Mouse (Mus musculus): ENCODE results near the gene Bcr. TPM values are rescaled to one million over a fixed set of nuclear protein-coding genes. Genes with fewer than 3 reads are reported as not detected.
A peak's percentile ranks its signal among the peaks of the same experiment; 100 is the strongest.

The Bcr gene
- total RNA-seq, 2 experiments from 2014 or later: 73.1 to 76.3 TPM

- intact Hi-C loops (cut with DNase I): loop anchor here (1.0 to 5.0 kb wide), 2 partner anchors 92 to 219 kb away; no protein-coding TSS in a partner anchor
- DNase-seq (ENCODE audit: extremely low spot score in 1 of 2, low spot score in 2 of 2): peak; percentile 70 to 87
Observed at GRCm38 (mm10) chr10:75151311-75151710, 90.9 kb downstream of the Bcr start.

GRCm38 (mm10) chr10:75156835-75157234 is 96.4 kb downstream of the Bcr start:
- DNase-seq (ENCODE audit: extremely low spot score in 1 of 2, low spot score in 2 of 2): no peak
- intact Hi-C loops (cut with DNase I): no loop called here

- intact Hi-C loops (cut with DNase I): no loop called here
- no peak for DNase-seq (ENCODE audit: extremely low spot score in 1 of 2, low spot score in 2 of 2)
Observed at GRCm38 (mm10) chr10:75157713-75158112, 97.3 kb downstream of the Bcr start.

GRCm38 (mm10) chr10:75158356-75158755 is 98.0 kb downstream of the Bcr start:
- intact Hi-C loops (cut with DNase I): no loop called here

GRCm38 (mm10) chr10:75160171-75160900 is 99.9 kb downstream of the Bcr start:
- DNase-seq (ENCODE audit: extremely low spot score in 1 of 2, low spot score in 2 of 2): no peak
- intact Hi-C loops (cut with DNase I): no loop called here

More at GRCm38 (mm10) chr10:75158356-75158755, 98.0 kb downstream of the Bcr start:
- no peak for DNase-seq (ENCODE audit: extremely low spot score in 1 of 2, low spot score in 2 of 2)

GRCm38 (mm10) chr10:75165825-75166481 is 105.6 kb downstream of the Bcr start:
- no peak for DNase-seq (ENCODE audit: extremely low spot score in 1 of 2, low spot score in 2 of 2)
- intact Hi-C loops (cut with DNase I): no loop called here

- intact Hi-C loops (cut with DNase I): no loop called here
- DNase-seq (ENCODE audit: extremely low spot score in 1 of 2, low spot score in 2 of 2): no peak
Observed at GRCm38 (mm10) chr10:75166601-75167000, 106.2 kb downstream of the Bcr start.

- intact Hi-C loops (cut with DNase I): no loop called here
- peak in 1 of 2 experiments; percentile 61 for DNase-seq (ENCODE audit: extremely low spot score in 1 of 2, low spot score in 2 of 2)
Observed at GRCm38 (mm10) chr10:75170207-75170850, 109.9 kb downstream of the Bcr start.

- no peak for DNase-seq (ENCODE audit: extremely low spot score in 1 of 2, low spot score in 2 of 2)
- intact Hi-C loops (cut with DNase I): no loop called here
Observed at GRCm38 (mm10) chr10:75173056-75173455, 112.7 kb downstream of the Bcr start.

- peak in 1 of 2 experiments; percentile 67 for DNase-seq (ENCODE audit: extremely low spot score in 1 of 2, low spot score in 2 of 2)
- intact Hi-C loops (cut with DNase I): no loop called here
Observed at GRCm38 (mm10) chr10:75173712-75174111, 113.3 kb downstream of the Bcr start.

- intact Hi-C loops (cut with DNase I): no loop called here
- peak in 1 of 2 experiments; percentile 68 for DNase-seq (ENCODE audit: extremely low spot score in 1 of 2, low spot score in 2 of 2)
Observed at GRCm38 (mm10) chr10:75176494-75176893, 116.1 kb downstream of the Bcr start.

GRCm38 (mm10) chr10:75178911-75179310 is 118.5 kb downstream of the Bcr start:
- DNase-seq (ENCODE audit: extremely low spot score in 1 of 2, low spot score in 2 of 2): no peak
- intact Hi-C loops (cut with DNase I): no loop called here

GRCm38 (mm10) chr10:75182151-75182774 is 121.9 kb downstream of the Bcr start:
- intact Hi-C loops (cut with DNase I): loop anchor here (2.0 to 5.0 kb wide), 3 partner anchors 70 to 305 kb away; no protein-coding TSS in a partner anchor
- peak; percentile 66 to 82 for DNase-seq (ENCODE audit: extremely low spot score in 1 of 2, low spot score in 2 of 2)

- intact Hi-C loops (cut with DNase I): loop anchor here (5.0 kb wide), 2 partner anchors 67 to 302 kb away; no protein-coding TSS in a partner anchor
- no peak for DNase-seq (ENCODE audit: extremely low spot score in 1 of 2, low spot score in 2 of 2)
Observed at GRCm38 (mm10) chr10:75184826-75185225, 124.4 kb downstream of the Bcr start.

GRCm38 (mm10) chr10:75186551-75186950 is 126.2 kb downstream of the Bcr start:
- DNase-seq (ENCODE audit: extremely low spot score in 1 of 2, low spot score in 2 of 2): no peak
- intact Hi-C loops (cut with DNase I): no loop called here

- intact Hi-C loops (cut with DNase I): no loop called here
- no peak for DNase-seq (ENCODE audit: extremely low spot score in 1 of 2, low spot score in 2 of 2)
Observed at GRCm38 (mm10) chr10:75187366-75188056, 127.1 kb downstream of the Bcr start.

- intact Hi-C loops (cut with DNase I): no loop called here
- DNase-seq (ENCODE audit: extremely low spot score in 1 of 2, low spot score in 2 of 2): no peak
Observed at GRCm38 (mm10) chr10:75191647-75192046, 131.3 kb downstream of the Bcr start.

- intact Hi-C loops (cut with DNase I): no loop called here
- DNase-seq (ENCODE audit: extremely low spot score in 1 of 2, low spot score in 2 of 2): no peak
Observed at GRCm38 (mm10) chr10:75197817-75198216, 137.4 kb downstream of the Bcr start.

- intact Hi-C loops (cut with DNase I): no loop called here
- DNase-seq (ENCODE audit: extremely low spot score in 1 of 2, low spot score in 2 of 2): no peak
Observed at GRCm38 (mm10) chr10:75200733-75201132, 140.3 kb downstream of the Bcr start.
